Mouse (Mus musculus) liver, embryonic 14.5 days (tissue): ENCODE results near the gene Btbd9. TPM values are rescaled to one million over a fixed set of nuclear protein-coding genes. Genes with fewer than 3 reads are reported as not detected.

Experiments
- ATAC-seq: fragments of 200-750 bp; cut with Nextera tagmentation; 2 replicates; pipeline ENCODE4 v1.8.0; 2017; ENCODE audit warnings: moderate number of reproducible peaks, mild to moderate bottlenecking, moderate library complexity; ENCODE audit not compliant: insufficient read depth
- DNase-seq, 3 experiments: peaks; one replicate each; pipeline ENCODE4 v3.0.0-alpha.2; 2012 to 2013; ENCODE audit warnings: low read depth in 3 of 3, low spot score in 3 of 3
- H3K27ac ChIP-seq: fragments of 300-500 bp; sonication (generic); 2 replicates; pipeline ENCODE4 v1.5.1; 2014; ENCODE audit warnings: moderate library complexity, mild to moderate bottlenecking, control low read depth, inconsistent platforms
- H3K27me3 ChIP-seq: fragments of 300-500 bp; sonication (generic); 2 replicates; pipeline ENCODE4 v1.6.1; 2014; ENCODE audit warnings: mild to moderate bottlenecking, low read length, moderate library complexity; ENCODE audit not compliant: control insufficient read depth, insufficient read depth
- H3K36me3 ChIP-seq: fragments of 300-500 bp; sonication (generic); replicated peaks from 2 replicates; pipeline ENCODE4 v1.6.1; 2014; ENCODE audit warnings: low read depth; ENCODE audit not compliant: control insufficient read depth, insufficient read depth
- H3K4me1 ChIP-seq, 2 experiments: fragments of 200-500 bp in 1 of 2; fragments of 300-500 bp in 1 of 2; sonication (generic) in 1 of 2; replicated peaks; 2 replicates each; pipeline ENCODE4 v1.6.1; 2012 to 2014; ENCODE audit warnings: antibody characterized with exemption in 1 of 2, inconsistent platforms in 1 of 2, low read length in 1 of 2; ENCODE audit not compliant: control insufficient read depth in 2 of 2, insufficient read depth in 2 of 2
- H3K4me2 ChIP-seq: fragments of 300-500 bp; sonication (generic); 2 replicates; pipeline ENCODE4 v1.6.1; 2014; ENCODE audit warnings: low read depth, mild to moderate bottlenecking, control low read depth, moderate library complexity
- H3K4me3 ChIP-seq, 2 experiments: fragments of 200-500 bp in 1 of 2; fragments of 300-500 bp in 1 of 2; sonication (generic) in 1 of 2; 2 replicates each; pipeline ENCODE4 v1.5.1; 2012 to 2014; ENCODE audit warnings: low read depth in 2 of 2, low read length in 2 of 2, mild to moderate bottlenecking in 2 of 2, control low read depth in 1 of 2, inconsistent platforms in 1 of 2, moderate library complexity in 1 of 2; ENCODE audit not compliant: insufficient read depth in 1 of 2
- H3K9ac ChIP-seq: fragments of 300-500 bp; sonication (generic); replicated peaks from 2 replicates; pipeline ENCODE4 v1.6.1; 2014; ENCODE audit warnings: mild to moderate bottlenecking, control low read depth, moderate library complexity
- H3K9me3 ChIP-seq: fragments of 300-500 bp; sonication (generic); 2 replicates; pipeline ENCODE4 v1.6.1; 2016; ENCODE audit warnings: low read length, mixed read lengths; ENCODE audit not compliant: control insufficient read depth
- CTCF ChIP-seq: IDR thresholded peaks from 2 replicates; pipeline ENCODE4 v1.5.1; 2016; ENCODE audit warnings: antibody characterized with exemption, low read depth, control low read depth
- EP300 ChIP-seq: IDR thresholded peaks from 2 replicates; pipeline ENCODE4 v1.6.1; 2016; ENCODE audit warnings: antibody characterized with exemption, low read depth
- WGBS: fragments of 180-500 bp; shearing (Covaris S2); extraction: QIAGEN DNeasy Blood & Tissue Kit; methylation state at CpG from one replicate; pipeline ENCODE4 v1.1.7; 2014; ENCODE audit not compliant: insufficient replicate concordance; 5-methylcytosine and 5-hydroxymethylcytosine counted together
- polyA plus RNA-seq, 2 experiments: library from polyadenylated mRNA; depleted of rRNA in 1 of 2; stranded (reverse) in 1 of 2; unstranded in 1 of 2; fragments of >200 nt; fragmentation: Nextera tagmentation in 1 of 2; extraction: Ambion mirVana in 1 of 2; gene quantifications; 2 replicates each; pipeline versions ENCODE4 v1.2.1 to v1.2.3; 2012 to 2014

Gene Btbd9
- polyA plus RNA-seq, 2 experiments: 2.7 to 9.6 TPM

GRCm38 (mm10) chr17:30604296-30604695 is 28.0 kb upstream of the Btbd9 start:
- H3K4me2 ChIP-seq: no peak overlapping the region
- H3K9ac ChIP-seq: no peak overlapping the region
- 83% methylated on average over 6 of the region's 6 CpGs for WGBS
- H3K4me3 ChIP-seq: no peak overlapping the region
- peaks cover 7 to 15% of the 10 kb centered on the region in 2 experiments for H3K4me1 ChIP-seq
- ATAC-seq (no peak), DNase-seq (no peak)
- peaks cover 53% of the 10 kb centered on the region for H3K36me3 ChIP-seq
- TF ChIP-seq CTCF: no peak
- no peak for TF ChIP-seq EP300
- no peak overlapping the region for H3K27ac ChIP-seq
- no peaks in the 10 kb centered on the region for H3K9me3 ChIP-seq
- H3K27me3 ChIP-seq: no peaks in the 10 kb centered on the region

DNA sequence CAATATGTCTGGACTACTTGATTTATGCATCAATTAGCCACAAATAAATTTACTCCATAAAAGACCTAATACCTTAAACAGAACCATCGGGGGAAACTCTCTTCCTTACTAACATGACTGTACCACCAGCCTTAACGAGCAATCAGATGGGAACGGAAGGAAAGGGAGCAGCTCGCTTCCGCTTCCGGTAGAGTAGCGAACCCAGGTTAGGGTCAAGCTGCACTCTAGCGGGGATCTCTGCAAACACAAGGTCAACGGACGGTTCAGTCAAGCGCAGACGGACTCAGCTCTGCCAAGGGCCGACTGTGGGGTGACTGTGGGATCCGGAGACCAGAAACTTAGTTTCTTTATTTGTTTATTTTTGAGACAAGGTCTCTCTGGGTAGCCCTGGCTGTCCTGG is 25.9 kb upstream of the Btbd9 start:
- H3K9ac ChIP-seq: no peak overlapping the region
- no peaks in the 10 kb centered on the region for H3K9me3 ChIP-seq
- H3K4me1 ChIP-seq: peaks cover 0 to 4% of the 10 kb centered on the region in 2 experiments; a peak in 2 of 4 replicates
- no peak overlapping the region for H3K27ac ChIP-seq
- H3K4me2 ChIP-seq: no peak overlapping the region
- no peak overlapping the region for H3K4me3 ChIP-seq
- H3K36me3 ChIP-seq: peaks cover 68% of the 10 kb centered on the region
- no peak for TF ChIP-seq EP300
- TF ChIP-seq CTCF: no peak
- no peaks in the 10 kb centered on the region for H3K27me3 ChIP-seq
- no peak for ATAC-seq
- no peak for DNase-seq
- WGBS: 90% methylated on average over 14 of the region's 14 CpGs

- no peak for DNase-seq
- TF ChIP-seq CTCF (no peak), EP300 (no peak)
- no peak overlapping the region for H3K9ac ChIP-seq
- H3K36me3 ChIP-seq: peaks cover 85% of the 10 kb centered on the region
- no peak for ATAC-seq
- H3K4me3 ChIP-seq: no peak overlapping the region
- WGBS: 89% methylated on average over 5 of the region's 5 CpGs
- H3K4me2 ChIP-seq: no peak overlapping the region
- no peaks in the 10 kb centered on the region; the same call in 1 of the 2 replicates for H3K9me3 ChIP-seq
- no peaks in the 10 kb centered on the region for H3K27me3 ChIP-seq
- no peaks in the 10 kb centered on the region; a peak in 1 of 4 replicates for H3K4me1 ChIP-seq
- no peak overlapping the region for H3K27ac ChIP-seq
Observed at GRCm38 (mm10) chr17:30598300-30598699, 22.0 kb upstream of the Btbd9 start.

GRCm38 (mm10) chr17:30597786-30598185 is 21.5 kb upstream of the Btbd9 start:
- no peak for DNase-seq
- no peak for ATAC-seq
- no peaks in the 10 kb centered on the region; a peak in 1 of 4 replicates for H3K4me1 ChIP-seq
- peaks cover 85% of the 10 kb centered on the region for H3K36me3 ChIP-seq
- TF ChIP-seq EP300: no peak
- no peaks in the 10 kb centered on the region; the same call in 1 of the 2 replicates for H3K9me3 ChIP-seq
- H3K9ac ChIP-seq: no peak overlapping the region
- H3K27ac ChIP-seq: no peak overlapping the region
- H3K4me2 ChIP-seq: no peak overlapping the region
- WGBS: 90% methylated on average over 9 of the region's 9 CpGs
- no peaks in the 10 kb centered on the region for H3K27me3 ChIP-seq
- H3K4me3 ChIP-seq: no peak overlapping the region

DNA sequence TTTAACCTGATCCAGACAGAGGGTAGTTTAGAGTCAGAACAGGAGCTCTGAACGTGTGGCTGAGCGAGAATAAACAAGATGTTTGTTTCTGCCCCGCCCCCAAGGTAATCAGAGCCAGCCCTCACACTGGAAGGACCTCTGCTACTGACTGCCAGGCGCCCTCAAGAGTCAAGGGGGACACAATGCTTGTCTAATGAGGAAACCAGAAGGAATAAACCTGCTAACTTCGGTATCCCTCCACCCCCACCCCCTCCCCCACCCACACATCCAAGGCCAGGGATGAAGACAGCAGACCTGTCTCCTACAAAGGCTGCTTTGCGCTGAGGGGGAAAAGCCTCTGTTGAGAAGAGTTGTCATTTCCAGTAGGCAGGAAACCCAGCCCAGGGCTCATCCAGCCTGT is 18.6 kb upstream of the Btbd9 start:
- no peak overlapping the region for H3K27ac ChIP-seq
- H3K9me3 ChIP-seq: no peaks in the 10 kb centered on the region; the same call in 1 of the 2 replicates
- 72% methylated on average over 6 of the region's 6 CpGs for WGBS
- ATAC-seq (no peak), DNase-seq (no peak)
- no peaks in the 10 kb centered on the region for H3K27me3 ChIP-seq
- no peak overlapping the region for H3K9ac ChIP-seq
- H3K4me2 ChIP-seq: no peak overlapping the region
- no peak for TF ChIP-seq EP300
- no peak for TF ChIP-seq CTCF
- no peaks in the 10 kb centered on the region for H3K4me1 ChIP-seq
- H3K4me3 ChIP-seq: no peak overlapping the region
- peaks cover 68% of the 10 kb centered on the region for H3K36me3 ChIP-seq
